Mouse (Mus musculus): Measurements from ENCODE around the gene 1600002K03Rik. TPM values are rescaled to one million over a fixed set of nuclear protein-coding genes. Genes with fewer than 3 reads are reported as not detected.

1600002K03Rik gene
- polyA plus RNA-seq, 1 experiment from 2014 or later = 23.6 TPM

GRCm38 (mm10) chr10:80151211-80152034 is 21.3 kb upstream of the 1600002K03Rik start:
- no peaks in the 10 kb centered on the region for H3K9me3 ChIP-seq (ENCODE audit: control insufficient read depth, low read length)
- under 1% methylated on average over 26 of the region's 26 CpGs for WGBS
- H3K4me2 ChIP-seq (ENCODE audit: low read depth, low read length) = peak overlapping the region; percentile 83
- H3K27me3 ChIP-seq (replicated peaks; ENCODE audit: control insufficient read depth, insufficient read depth, low read length) = no peaks in the 10 kb centered on the region
- peak overlapping the region; percentile 96 for H3K4me3 ChIP-seq (ENCODE audit: low read length)
- H3K36me3 ChIP-seq (ENCODE audit: control insufficient read depth, insufficient read depth, low read length) = peaks cover 27% of the 10 kb centered on the region
- peak overlapping the region; percentile 99 for H3K27ac ChIP-seq (ENCODE audit: low read length)
- peaks cover 63% of the 10 kb centered on the region for H3K4me1 ChIP-seq (ENCODE audit: control insufficient read depth, insufficient read depth, low read length)
- no peak for ATAC-seq
- H3K9ac ChIP-seq (ENCODE audit: low read depth, low read length) = peak overlapping the region; percentile 98

- H3K36me3 ChIP-seq (ENCODE audit: control insufficient read depth, insufficient read depth, low read length) = peaks cover 30% of the 10 kb centered on the region
- ATAC-seq = no peak
- WGBS = 3% methylated on average over 15 of the region's 15 CpGs
- no peaks in the 10 kb centered on the region for H3K27me3 ChIP-seq (replicated peaks; ENCODE audit: control insufficient read depth, insufficient read depth, low read length)
- H3K27ac ChIP-seq (ENCODE audit: low read length) = peak overlapping the region; percentile 99
- H3K4me3 ChIP-seq (ENCODE audit: low read length) = peak overlapping the region; percentile 96
- H3K4me2 ChIP-seq (ENCODE audit: low read depth, low read length) = peak overlapping the region; percentile 83
- H3K9ac ChIP-seq (ENCODE audit: low read depth, low read length) = peak overlapping the region; percentile 98
- no peaks in the 10 kb centered on the region for H3K9me3 ChIP-seq (ENCODE audit: control insufficient read depth, low read length)
- peaks cover 63% of the 10 kb centered on the region for H3K4me1 ChIP-seq (ENCODE audit: control insufficient read depth, insufficient read depth, low read length)
These were observed 20.5 kb upstream of the 1600002K03Rik start for GRCm38 (mm10) chr10:80152071-80152872.

- Histone ChIP-seq H3K4me3 (ENCODE audit: low read length) (peak overlapping the region; percentile 96), H3K9ac (ENCODE audit: low read depth, low read length) (peak overlapping the region; percentile 98), H3K4me2 (ENCODE audit: low read depth, low read length) (peak overlapping the region; percentile 83), H3K36me3 (ENCODE audit: control insufficient read depth, insufficient read depth, low read length) (peaks cover 32% of the 10 kb centered on the region), H3K27ac (ENCODE audit: low read length) (peak overlapping the region; percentile 99), H3K27me3 (replicated peaks; ENCODE audit: control insufficient read depth, insufficient read depth, low read length) (no peaks in the 10 kb centered on the region), H3K4me1 (ENCODE audit: control insufficient read depth, insufficient read depth, low read length) (peaks cover 61% of the 10 kb centered on the region), H3K9me3 (ENCODE audit: control insufficient read depth, low read length) (no peaks in the 10 kb centered on the region)
- WGBS = 8% methylated on average over 3 of the region's 3 CpGs
- no peak for ATAC-seq
These were observed 19.9 kb upstream of the 1600002K03Rik start for GRCm38 (mm10) chr10:80152873-80153260.

- WGBS = 78% methylated on average over 19 of the region's 19 CpGs
- peaks cover 69% of the 10 kb centered on the region for H3K4me1 ChIP-seq (ENCODE audit: control insufficient read depth, insufficient read depth, low read length)
- H3K9me3 ChIP-seq (ENCODE audit: control insufficient read depth, low read length) = no peaks in the 10 kb centered on the region
- ATAC-seq = no peak
- H3K27me3 ChIP-seq (replicated peaks; ENCODE audit: control insufficient read depth, insufficient read depth, low read length) = no peaks in the 10 kb centered on the region
- peak overlapping the region; percentile 96 for H3K4me3 ChIP-seq (ENCODE audit: low read length)
- peaks cover 32% of the 10 kb centered on the region for H3K36me3 ChIP-seq (ENCODE audit: control insufficient read depth, insufficient read depth, low read length)
- peak overlapping the region; percentile 98 for H3K9ac ChIP-seq (ENCODE audit: low read depth, low read length)
- peak overlapping the region; percentile 99 for H3K27ac ChIP-seq (ENCODE audit: low read length)
- H3K4me2 ChIP-seq (ENCODE audit: low read depth, low read length) = peak overlapping the region; percentile 83
These were observed 19.0 kb upstream of the 1600002K03Rik start for GRCm38 (mm10) chr10:80153713-80154112.

GRCm38 (mm10) chr10:80154384-80154783 is 18.4 kb upstream of the 1600002K03Rik start:
- Histone ChIP-seq H3K36me3 (ENCODE audit: control insufficient read depth, insufficient read depth, low read length) (peaks cover 32% of the 10 kb centered on the region), H3K9ac (ENCODE audit: low read depth, low read length) (peak overlapping the region; percentile 98; the same call in 1 of the 2 replicates), H3K4me2 (ENCODE audit: low read depth, low read length) (no peak overlapping the region), H3K27ac (ENCODE audit: low read length) (peak overlapping the region; percentile 99; the same call in 1 of the 2 replicates), H3K9me3 (ENCODE audit: control insufficient read depth, low read length) (no peaks in the 10 kb centered on the region), H3K4me3 (ENCODE audit: low read length) (no peak overlapping the region), H3K27me3 (replicated peaks; ENCODE audit: control insufficient read depth, insufficient read depth, low read length) (no peaks in the 10 kb centered on the region), H3K4me1 (ENCODE audit: control insufficient read depth, insufficient read depth, low read length) (peaks cover 75% of the 10 kb centered on the region)
- no peak for ATAC-seq
- WGBS = 83% methylated on average over 7 of the region's 7 CpGs

GRCm38 (mm10) chr10:80155277-80155676 is 17.5 kb upstream of the 1600002K03Rik start:
- WGBS = 60% methylated on average over 1 of the region's 1 CpGs
- Histone ChIP-seq H3K4me3 (ENCODE audit: low read length) (no peak overlapping the region), H3K9me3 (ENCODE audit: control insufficient read depth, low read length) (no peaks in the 10 kb centered on the region), H3K9ac (ENCODE audit: low read depth, low read length) (peak overlapping the region; percentile 98; the same call in 1 of the 2 replicates), H3K36me3 (ENCODE audit: control insufficient read depth, insufficient read depth, low read length) (peaks cover 29% of the 10 kb centered on the region), H3K4me1 (ENCODE audit: control insufficient read depth, insufficient read depth, low read length) (peaks cover 78% of the 10 kb centered on the region), H3K27me3 (replicated peaks; ENCODE audit: control insufficient read depth, insufficient read depth, low read length) (no peaks in the 10 kb centered on the region), H3K27ac (ENCODE audit: low read length) (peak overlapping the region; percentile 34), H3K4me2 (ENCODE audit: low read depth, low read length) (no peak overlapping the region)
- no peak for ATAC-seq

- Histone ChIP-seq H3K9ac (ENCODE audit: low read depth, low read length) (no peak overlapping the region), H3K4me3 (ENCODE audit: low read length) (no peak overlapping the region), H3K27ac (ENCODE audit: low read length) (peak overlapping the region; percentile 69), H3K36me3 (ENCODE audit: control insufficient read depth, insufficient read depth, low read length) (peaks cover 29% of the 10 kb centered on the region), H3K9me3 (ENCODE audit: control insufficient read depth, low read length) (no peaks in the 10 kb centered on the region), H3K4me1 (ENCODE audit: control insufficient read depth, insufficient read depth, low read length) (peaks cover 87% of the 10 kb centered on the region), H3K4me2 (ENCODE audit: low read depth, low read length) (no peak overlapping the region), H3K27me3 (replicated peaks; ENCODE audit: control insufficient read depth, insufficient read depth, low read length) (no peaks in the 10 kb centered on the region)
- no peak for ATAC-seq
- 80% methylated on average over 29 of the region's 29 CpGs for WGBS
These were observed 16.6 kb upstream of the 1600002K03Rik start for GRCm38 (mm10) chr10:80156002-80156751.

- Histone ChIP-seq H3K4me3 (ENCODE audit: low read length) (no peak overlapping the region), H3K4me2 (ENCODE audit: low read depth, low read length) (no peak overlapping the region), H3K9ac (ENCODE audit: low read depth, low read length) (no peak overlapping the region), H3K4me1 (ENCODE audit: control insufficient read depth, insufficient read depth, low read length) (peaks cover 89% of the 10 kb centered on the region), H3K27ac (ENCODE audit: low read length) (peak overlapping the region; percentile 69; the same call in 1 of the 2 replicates), H3K36me3 (ENCODE audit: control insufficient read depth, insufficient read depth, low read length) (peaks cover 29% of the 10 kb centered on the region), H3K9me3 (ENCODE audit: control insufficient read depth, low read length) (no peaks in the 10 kb centered on the region), H3K27me3 (replicated peaks; ENCODE audit: control insufficient read depth, insufficient read depth, low read length) (no peaks in the 10 kb centered on the region)
- 55% methylated on average over 7 of the region's 7 CpGs for WGBS
- ATAC-seq = no peak
These were observed 16.0 kb upstream of the 1600002K03Rik start for GRCm38 (mm10) chr10:80156752-80157053.
